Mouse (Mus musculus): ENCODE results near the gene Casc1. TPM values are rescaled to one million over a fixed set of nuclear protein-coding genes. Genes with fewer than 3 reads are reported as not detected.
"Not testable (repeated sequence)": the region's sequence is repeated elsewhere in the genome, so short reads cannot be mapped to it uniquely, and the experiment has no call there.

Casc1 gene
- total RNA-seq, 1 experiment from 2014 or later = 0.64 TPM

- DNase-seq = no peak
Measured at GRCm38 (mm10) chr6:145136831-145137230, 74.0 kb downstream of the Casc1 start.

DNA sequence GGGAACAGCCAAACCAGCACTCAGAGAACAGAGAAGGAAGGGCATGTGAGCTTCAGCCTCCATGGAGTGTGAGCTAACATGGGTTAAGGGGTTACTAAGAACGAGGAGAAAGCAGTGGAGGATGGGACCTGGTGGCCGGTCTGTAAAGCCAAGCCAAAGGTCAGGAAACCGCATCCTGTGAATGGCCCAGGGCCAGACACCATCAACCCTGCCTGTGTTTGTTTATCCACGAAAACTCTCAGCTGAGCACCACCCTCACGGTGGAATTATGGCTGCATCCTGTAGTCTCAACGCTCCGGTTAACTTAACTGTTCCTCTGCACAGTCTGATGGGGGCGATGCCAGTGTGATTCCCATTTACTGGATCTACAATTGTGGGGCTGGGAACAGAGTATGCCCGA lies 75.0 kb downstream of the Casc1 start:
- no peak for DNase-seq

DNA sequence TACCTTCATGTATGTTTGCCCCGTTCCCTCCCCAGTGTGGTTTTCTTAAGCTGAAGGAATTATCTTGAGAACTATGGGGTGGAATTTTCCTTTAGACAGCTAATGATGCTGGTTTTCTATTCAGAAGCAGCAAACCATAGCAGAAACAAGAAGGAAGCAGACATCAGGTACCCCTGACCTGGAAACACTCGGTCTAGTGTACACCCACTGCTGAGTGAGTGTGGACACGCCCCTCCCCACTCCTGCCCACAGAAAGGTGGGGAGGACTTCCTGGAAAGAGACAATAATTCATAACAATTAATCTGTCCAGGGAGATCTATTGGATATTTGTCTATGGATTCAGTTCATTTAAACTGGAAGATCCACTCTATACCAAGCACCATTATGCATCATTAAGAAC lies 75.5 kb downstream of the Casc1 start:
- no peak for DNase-seq

- DNase-seq = not testable (repeated sequence)
Measured at GRCm38 (mm10) chr6:145132969-145133368, 77.8 kb downstream of the Casc1 start.

GRCm38 (mm10) chr6:145131991-145132390 lies 78.8 kb downstream of the Casc1 start:
- DNase-seq = no peak

DNA sequence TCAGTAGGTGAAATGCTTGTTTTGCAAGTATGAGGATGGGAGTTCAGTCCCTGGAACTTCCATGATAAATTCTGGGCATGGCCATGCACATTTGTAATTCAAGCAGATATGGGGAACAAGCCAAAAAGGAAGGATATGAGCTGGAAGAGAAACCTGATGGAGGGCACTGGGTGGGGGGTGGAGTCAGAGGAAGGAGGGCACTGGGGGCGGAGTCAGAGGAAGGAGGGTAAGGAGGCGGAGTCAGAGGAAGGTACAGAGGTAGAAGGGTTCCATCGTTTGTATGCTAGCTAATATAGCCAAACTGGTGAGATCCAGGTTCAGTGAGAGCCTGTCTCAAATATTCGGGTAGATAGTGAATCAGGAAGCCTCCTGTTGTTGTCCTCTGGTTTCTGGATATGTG lies 81.2 kb downstream of the Casc1 start:
- no peak for DNase-seq

DNA sequence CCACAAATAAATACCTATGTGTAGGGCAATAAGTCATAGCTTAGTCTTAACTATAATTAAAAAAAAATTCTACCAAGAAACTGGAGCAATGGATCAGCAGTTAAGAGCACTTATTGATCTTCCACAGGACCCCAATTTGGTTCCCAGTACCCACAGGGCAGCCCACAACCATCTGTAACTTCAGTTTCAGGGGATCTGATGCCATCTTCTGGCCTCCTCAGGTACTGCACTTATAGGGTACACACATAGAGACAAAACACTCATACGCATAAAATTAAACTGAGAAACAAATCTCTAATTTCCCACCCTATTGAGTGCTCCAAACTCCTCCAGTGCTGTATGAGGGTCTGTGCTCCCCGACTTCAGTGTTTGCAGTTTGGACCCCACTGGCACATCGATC lies 83.2 kb downstream of the Casc1 start:
- no peak for DNase-seq

GRCm38 (mm10) chr6:145125591-145126113 lies 85.2 kb downstream of the Casc1 start:
- DNase-seq = peak; percentile 9

Other genes starting within 250 kb of the Casc1 start
- 13.4 and 15.8 TPM in 2 replicates for gene Bcat1, start 134.8 kb downstream of the Casc1 start, total RNA-seq (2021)
- 2.4 and 4.9 TPM in 2 replicates for gene Lrmp, start 95.4 kb downstream of the Casc1 start, total RNA-seq (2021)
- 145 and 147 TPM in 2 replicates for gene Etfrf1, start 129 bp upstream of the Casc1 start, total RNA-seq (2021)
- gene Kras, start 39.2 kb upstream of the Casc1 start, total RNA-seq (2021) = 33.8 and 53.7 TPM in 2 replicates